Mouse (Mus musculus): ENCODE measurements at regions not wholly inside any gene's neighbourhood (a gene's known extent, or its start where the extent isn't known, plus 50 kb on each side); places are given as distances from the start of the nearest gene placed in this dataset.

DNA sequence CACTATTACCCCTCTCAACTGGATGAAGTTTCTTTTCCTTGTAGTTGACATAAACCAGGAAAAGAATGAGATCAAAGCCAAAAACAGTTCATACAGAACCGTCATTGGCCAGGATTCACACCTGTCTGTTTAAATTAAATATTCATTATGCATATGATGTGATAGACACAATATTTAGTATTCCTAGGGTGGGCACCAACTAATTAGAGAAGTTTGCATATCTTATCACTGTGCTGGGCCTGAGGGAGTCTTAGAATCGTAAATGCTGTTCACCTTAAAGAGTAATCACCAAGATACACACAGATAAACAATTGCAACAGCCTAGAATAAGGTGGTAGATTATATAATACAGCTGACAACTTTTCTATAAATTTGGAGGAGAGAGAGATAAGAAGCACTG is 147.7 kb downstream of the Nhlrc3 start:
- H3K4me2 ChIP-seq (ENCODE audit: low read depth, low read length), result no peak overlapping the region
- ATAC-seq (ENCODE audit: low read depth), result no peak
- WGBS, result 78% methylated on average over 2 of the region's 2 CpGs

More for the DNA sequence above, 147.7 kb downstream of the Nhlrc3 start:
- H3K27me3 ChIP-seq (ENCODE audit: control insufficient read depth, insufficient read depth, low read length), result no peaks in the 10 kb centered on the region
- H3K36me3 ChIP-seq (ENCODE audit: control insufficient read depth, insufficient read depth, low read length), result no peaks in the 10 kb centered on the region
- no peaks in the 10 kb centered on the region for H3K9me3 ChIP-seq (ENCODE audit: control insufficient read depth, low read length)
- no peaks in the 10 kb centered on the region for H3K4me1 ChIP-seq (ENCODE audit: control insufficient read depth, insufficient read depth, low read length)
- no peak overlapping the region for H3K27ac ChIP-seq (ENCODE audit: low read depth, low read length)
- no peak overlapping the region for H3K9ac ChIP-seq (replicated peaks; ENCODE audit: low read depth, low read length)
- H3K4me3 ChIP-seq (ENCODE audit: low read depth, low read length), result no peak overlapping the region
